Mouse (Mus musculus) thymus, adult 2 months (tissue): Measurements from ENCODE around the gene Ppox. TPM values are rescaled to one million over a fixed set of nuclear protein-coding genes. Genes with fewer than 3 reads are reported as not detected.
"Not testable (repeated sequence)": the region's sequence is repeated elsewhere in the genome, so short reads cannot be mapped to it uniquely, and the experiment has no call there.

Source experiments
- DNase-seq: peaks from one replicate; pipeline ENCODE4 v3.0.0; 2021
- H3K27ac ChIP-seq: fragments of 200-500 bp; 2 replicates; pipeline ENCODE4 v1.5.1; 2012; ENCODE audit warnings: low read length, control low read depth; ENCODE audit not compliant: control insufficient read depth, insufficient read depth
- H3K27me3 ChIP-seq: fragments of 200-500 bp; 2 replicates; pipeline ENCODE4 v1.6.1; 2012; ENCODE audit warnings: mild to moderate bottlenecking, low read length, moderate library complexity, mixed read lengths; ENCODE audit not compliant: control insufficient read depth, insufficient read depth
- H3K36me3 ChIP-seq: fragments of 200-500 bp; 2 replicates; pipeline ENCODE4 v1.6.1; 2012; ENCODE audit warnings: mild to moderate bottlenecking, low read length, moderate library complexity; ENCODE audit not compliant: control insufficient read depth, insufficient read depth
- H3K4me1 ChIP-seq: fragments of 200-500 bp; replicated peaks from 2 replicates; pipeline ENCODE4 v1.6.1; 2012; ENCODE audit warnings: low read length; ENCODE audit not compliant: control insufficient read depth, insufficient read depth
- H3K4me3 ChIP-seq: fragments of 200-500 bp; 2 replicates; pipeline ENCODE4 v1.5.1; 2012; ENCODE audit warnings: mild to moderate bottlenecking, low read length, control low read depth, moderate library complexity; ENCODE audit not compliant: control insufficient read depth, insufficient read depth
- CTCF ChIP-seq: fragments of 200-500 bp; IDR thresholded peaks from 2 replicates; pipeline ENCODE4 v1.5.1; 2012; ENCODE audit warnings: mild to moderate bottlenecking, control low read depth, low read length, moderate library complexity, borderline replicate concordance; ENCODE audit not compliant: control insufficient read depth, poor library complexity, insufficient read depth; ENCODE audit errors: extremely low read depth
- POLR2A ChIP-seq: fragments of 200-500 bp; IDR thresholded peaks from 2 replicates; pipeline ENCODE4 v1.6.1; 2012; ENCODE audit warnings: mild to moderate bottlenecking, low read length, control low read depth, moderate library complexity; ENCODE audit not compliant: control insufficient read depth, poor library complexity, insufficient read depth; ENCODE audit errors: extremely low read depth
- WGBS: fragments of 180-500 bp; shearing (Covaris S2); methylation state at CpG from one replicate; pipeline ENCODE4 v1.1.7; 2018; 5-methylcytosine and 5-hydroxymethylcytosine counted together
- polyA plus RNA-seq: library from polyadenylated mRNA; depleted of rRNA; stranded (reverse); fragments of >200 nt; gene quantifications from 2 replicates; pipeline ENCODE4 v1.2.3, GENCODE M21; 2012

Gene Ppox
- polyA plus RNA-seq, 1 experiment = 71.5 TPM

DNA sequence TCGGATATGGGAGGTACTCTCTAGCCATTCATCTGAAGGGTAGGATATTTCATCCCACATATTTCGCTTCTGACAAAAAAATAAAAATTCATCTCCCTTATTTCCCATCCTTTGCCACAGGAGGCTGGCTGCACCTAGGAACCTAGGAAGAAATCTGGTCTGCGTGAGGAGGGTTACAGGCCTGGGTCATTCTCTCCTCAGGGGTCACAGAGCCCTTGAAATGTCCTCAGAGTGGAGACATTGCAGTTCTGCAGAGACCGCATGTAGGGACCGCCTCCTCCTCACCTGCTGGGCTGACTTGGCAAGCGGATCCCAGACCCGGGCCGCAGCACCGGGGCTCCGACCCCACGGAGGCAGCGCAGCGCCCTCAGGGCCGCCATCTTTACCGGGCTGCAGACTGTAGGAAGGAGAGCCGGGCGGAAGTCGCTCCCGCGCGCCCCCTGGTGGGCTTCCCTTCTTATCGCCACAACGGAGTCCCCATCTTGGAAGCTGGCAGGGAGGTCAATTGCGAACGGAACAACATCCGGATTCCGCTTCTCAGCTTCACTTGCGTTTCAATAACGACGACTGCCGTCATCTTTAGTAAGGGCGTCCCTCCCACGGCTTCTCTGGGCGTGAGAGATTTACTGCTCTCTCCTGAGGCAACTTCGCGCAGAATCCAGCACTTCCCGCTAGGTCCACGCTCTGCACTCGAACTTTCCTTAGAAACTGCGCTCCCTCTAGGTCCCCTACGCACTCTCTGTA lies 34.1 kb downstream of the Ppox start:
- Histone ChIP-seq H3K4me1 (peaks cover 9% of the 10 kb centered on the region), H3K36me3 (peaks cover 14% of the 10 kb centered on the region), H3K27ac (peak overlapping the region; percentile 31; the same call in 1 of the 2 replicates), H3K27me3 (no peaks in the 10 kb centered on the region), H3K4me3 (peak overlapping the region; percentile 61)
- WGBS = under 1% methylated on average over 41 of the region's 41 CpGs
- peak; percentile 95 for DNase-seq
- peak; percentile 79 for TF ChIP-seq POLR2A
- TF ChIP-seq CTCF = peak; percentile 98

DNA sequence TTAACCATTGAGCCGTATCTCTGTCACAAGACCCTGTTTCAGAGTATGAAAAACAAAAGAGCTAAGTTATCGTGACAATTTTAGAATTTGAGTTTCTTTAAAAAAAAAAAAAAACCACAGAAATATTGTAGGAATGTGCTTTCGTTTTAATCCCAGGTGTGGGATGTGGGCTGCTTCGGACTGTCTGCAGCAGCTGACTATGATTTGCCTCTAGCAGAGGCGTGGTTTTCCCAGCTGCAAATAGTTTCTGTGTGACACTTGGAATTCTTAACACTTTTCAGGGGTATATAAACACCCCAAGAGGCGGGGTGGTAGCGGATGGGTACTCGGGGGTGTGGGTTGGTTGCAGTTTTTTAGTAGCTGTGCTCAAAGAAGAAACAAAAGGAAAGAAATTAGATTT lies 35.6 kb downstream of the Ppox start:
- WGBS = 94% methylated on average over 8 of the region's 8 CpGs
- Histone ChIP-seq H3K4me3 (no peak overlapping the region), H3K27me3 (no peaks in the 10 kb centered on the region), H3K27ac (no peak overlapping the region), H3K36me3 (peaks cover 29% of the 10 kb centered on the region), H3K4me1 (peaks cover 9% of the 10 kb centered on the region)
- TF ChIP-seq POLR2A = no peak
- no peak for TF ChIP-seq CTCF
- DNase-seq = no peak

DNA sequence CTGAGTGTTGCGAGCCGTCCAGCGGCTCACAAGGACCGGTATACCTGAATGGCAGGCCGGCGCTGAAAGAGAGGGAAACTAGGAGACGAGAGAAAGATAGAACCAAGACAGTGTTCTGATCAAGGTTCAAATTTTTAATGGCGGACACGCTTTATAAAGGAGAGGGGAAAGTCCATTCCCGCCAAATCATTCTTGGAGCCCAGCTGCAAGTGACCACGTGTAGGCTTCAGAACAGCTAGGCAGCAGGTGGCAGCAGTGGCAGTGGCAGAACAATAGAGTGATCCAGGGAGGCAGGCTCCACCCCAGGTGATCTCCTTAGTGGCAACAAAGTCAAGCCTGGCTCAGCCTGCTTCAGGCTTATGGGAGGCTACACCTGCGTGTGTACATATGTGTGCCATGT lies 39.0 kb downstream of the Ppox start:
- not testable (repeated sequence) for DNase-seq, H3K27ac ChIP-seq, H3K4me3 ChIP-seq, H3K27me3 ChIP-seq, H3K4me1 ChIP-seq
- peaks cover 58% of the 10 kb centered on the region for H3K36me3 ChIP-seq
- WGBS = 97% methylated on average over 12 of the region's 12 CpGs

- H3K27me3 ChIP-seq = no peaks in the 10 kb centered on the region
- 97% methylated on average over 10 of the region's 10 CpGs for WGBS
- no peak for DNase-seq
- H3K4me1 ChIP-seq = no peaks in the 10 kb centered on the region
- H3K36me3 ChIP-seq = peaks cover 68% of the 10 kb centered on the region
- H3K27ac ChIP-seq = no peak overlapping the region
- TF ChIP-seq POLR2A = no peak
- TF ChIP-seq CTCF = no peak
- H3K4me3 ChIP-seq = no peak overlapping the region
Observed at GRCm38 (mm10) chr1:171240911-171241310, 40.1 kb downstream of the Ppox start.

GRCm38 (mm10) chr1:171239992-171240744 lies 40.8 kb downstream of the Ppox start:
- Histone ChIP-seq H3K36me3 (peaks cover 74% of the 10 kb centered on the region), H3K27me3 (no peaks in the 10 kb centered on the region), H3K27ac (no peak overlapping the region), H3K4me1 (no peaks in the 10 kb centered on the region), H3K4me3 (no peak overlapping the region)
- no peak for DNase-seq
- TF ChIP-seq POLR2A (no peak), CTCF (no peak)
- WGBS = 95% methylated on average over 15 of the region's 15 CpGs

GRCm38 (mm10) chr1:171238463-171238862 lies 42.5 kb downstream of the Ppox start:
- 80% methylated on average over 14 of the region's 14 CpGs for WGBS
- TF ChIP-seq CTCF = peak; percentile 71; the same call in 1 of the 2 replicates
- TF ChIP-seq POLR2A = no peak
- Histone ChIP-seq H3K27me3 (no peaks in the 10 kb centered on the region), H3K36me3 (peaks cover 76% of the 10 kb centered on the region), H3K27ac (no peak overlapping the region), H3K4me1 (0 out of 2 replicates have a peak, but pooled peaks cover 2% of the 10 kb centered on the region), H3K4me3 (no peak overlapping the region)
- peak; percentile 51 for DNase-seq
